Mouse (Mus musculus) bone marrow macrophage, adult 2 months (primary cell): ENCODE data around the gene Gm43517. TPM values are rescaled to one million over a fixed set of nuclear protein-coding genes. Genes with fewer than 3 reads are reported as not detected.

Experiments used
- H3K27ac ChIP-seq: 2 replicates; pipeline ENCODE4 v1.5.1; 2012; ENCODE audit warnings: low read depth, low read length; ENCODE audit not compliant: insufficient read depth
- H3K4me1 ChIP-seq: 2 replicates; pipeline ENCODE4 v1.6.1; 2012; ENCODE audit warnings: low read length; ENCODE audit not compliant: control insufficient read depth, insufficient read depth
- H3K4me3 ChIP-seq: 2 replicates; pipeline ENCODE4 v1.5.1; 2012; ENCODE audit warnings: mild to moderate bottlenecking, low read length, moderate library complexity; ENCODE audit not compliant: insufficient read depth
- CTCF ChIP-seq: IDR thresholded peaks from 2 replicates; pipeline ENCODE4 v1.5.1; 2012; ENCODE audit warnings: low read depth, mild to moderate bottlenecking, low read length, moderate library complexity
- POLR2A ChIP-seq: IDR thresholded peaks from 2 replicates; pipeline ENCODE4 v1.6.1; 2012; ENCODE audit warnings: mild to moderate bottlenecking, low read depth, low read length, borderline replicate concordance
- polyA plus RNA-seq: library from polyadenylated mRNA; stranded (reverse); fragments of >200 nt; gene quantifications from 2 replicates; pipeline ENCODE4 v1.2.4, GENCODE M21; 2012; ENCODE audit not compliant: missing spikeins, insufficient read depth, insufficient read length

Gm43517 gene
- polyA plus RNA-seq, result not detected in 2 replicates

GRCm38 (mm10) chr12:49384876-49385630 is at the start of gene Gm43517:
Gm43517 (plus strand) TSS chr12:49385174.
- no peak within 1 kb of the TSS for H3K27ac ChIP-seq
- H3K4me3 ChIP-seq, result no peak within 1 kb of the TSS
- H3K4me1 ChIP-seq, result no peaks in the 10 kb centered on the region
- TF ChIP-seq POLR2A, result no peak

GRCm38 (mm10) chr12:49349697-49350096 is 35.3 kb upstream of the Gm43517 start:
- TF ChIP-seq POLR2A (no peak), CTCF (no peak)
- H3K27ac ChIP-seq, result no peak overlapping the region
- H3K4me1 ChIP-seq, result no peaks in the 10 kb centered on the region
- H3K4me3 ChIP-seq, result no peak overlapping the region

GRCm38 (mm10) chr12:49368931-49369330 is 16.0 kb upstream of the Gm43517 start:
- TF ChIP-seq POLR2A (no peak), CTCF (no peak)
- Histone ChIP-seq H3K27ac (no peak overlapping the region), H3K4me3 (no peak overlapping the region), H3K4me1 (no peaks in the 10 kb centered on the region)

GRCm38 (mm10) chr12:49372170-49372569 is 12.8 kb upstream of the Gm43517 start:
- H3K4me1 ChIP-seq, result no peaks in the 10 kb centered on the region
- TF ChIP-seq POLR2A, result no peak
- TF ChIP-seq CTCF, result no peak
- H3K27ac ChIP-seq, result no peak overlapping the region

GRCm38 (mm10) chr12:49373176-49373575 is 11.8 kb upstream of the Gm43517 start:
- Histone ChIP-seq H3K4me3 (no peak overlapping the region), H3K27ac (no peak overlapping the region), H3K4me1 (no peaks in the 10 kb centered on the region)
- TF ChIP-seq CTCF (no peak), POLR2A (no peak)

More at GRCm38 (mm10) chr12:49372170-49372569, 12.8 kb upstream of the Gm43517 start:
- no peak overlapping the region for H3K4me3 ChIP-seq

- Histone ChIP-seq H3K27ac (no peak overlapping the region), H3K4me3 (peak overlapping the region; percentile 30; the same call in 1 of the 2 replicates), H3K4me1 (no peaks in the 10 kb centered on the region)
- no peak for TF ChIP-seq POLR2A
- no peak for TF ChIP-seq CTCF
These were observed 11.0 kb upstream of the Gm43517 start for GRCm38 (mm10) chr12:49373821-49374605.

- Histone ChIP-seq H3K4me3 (peak overlapping the region; percentile 30; the same call in 1 of the 2 replicates), H3K4me1 (no peaks in the 10 kb centered on the region), H3K27ac (no peak overlapping the region)
- TF ChIP-seq CTCF (no peak), POLR2A (no peak)
These were observed 10.4 kb upstream of the Gm43517 start for GRCm38 (mm10) chr12:49374606-49374995.

- H3K27ac ChIP-seq, result no peak overlapping the region
- H3K4me3 ChIP-seq, result no peak overlapping the region
- TF ChIP-seq POLR2A (no peak), CTCF (no peak)
- H3K4me1 ChIP-seq, result no peaks in the 10 kb centered on the region
These were observed 9.3 kb upstream of the Gm43517 start for GRCm38 (mm10) chr12:49375427-49376317.

GRCm38 (mm10) chr12:49376318-49376992 is 8.5 kb upstream of the Gm43517 start:
- no peak for TF ChIP-seq CTCF
- no peak for TF ChIP-seq POLR2A
- H3K27ac ChIP-seq, result no peak overlapping the region
- no peaks in the 10 kb centered on the region for H3K4me1 ChIP-seq
- no peak overlapping the region for H3K4me3 ChIP-seq
